Mouse (Mus musculus) monocyte, adult 2 months (primary cell): Measurements from ENCODE around the gene 4930579F01Rik.
"Not testable (repeated sequence)": the region's sequence is repeated elsewhere in the genome, so short reads cannot be mapped to it uniquely, and the experiment has no call there.

Experiments used
- DNase-seq, 2 experiments: peaks; one replicate each; pipeline ENCODE4 v3.0.0; 2022; ENCODE audit warnings: low spot score in 2 of 2, low read depth in 1 of 2

Gene 4930579F01Rik

GRCm38 (mm10) chr3:138144642-138145171, 48.9 kb downstream of the 4930579F01Rik start, which contains the start of gene Mttp:
Gene Mttp (minus strand): TSS chr3:138144968.
- peak; percentile 28 to 63 for DNase-seq

- DNase-seq = no peak
Measured at GRCm38 (mm10) chr3:138144060-138144641, 49.5 kb downstream of the 4930579F01Rik start.

- DNase-seq = peak; percentile 87 to 92
Measured at GRCm38 (mm10) chr3:138143315-138144059, 50.1 kb downstream of the 4930579F01Rik start, which contains the start of gene Trmt10a. Gene Trmt10a (plus strand): TSS chr3:138143448.

- no peak for DNase-seq
Measured at GRCm38 (mm10) chr3:138142733-138143314, 50.8 kb downstream of the 4930579F01Rik start.

GRCm38 (mm10) chr3:138142052-138142732, 51.4 kb downstream of the 4930579F01Rik start:
- DNase-seq = no peak

- DNase-seq = no peak
Measured at GRCm38 (mm10) chr3:138139663-138140062, 54.0 kb downstream of the 4930579F01Rik start.

GRCm38 (mm10) chr3:138138146-138138545, 55.5 kb downstream of the 4930579F01Rik start:
- not testable (repeated sequence) for DNase-seq

- no peak for DNase-seq
Measured at GRCm38 (mm10) chr3:138134528-138134927, 59.1 kb downstream of the 4930579F01Rik start.

- DNase-seq = no peak
Measured at GRCm38 (mm10) chr3:138133916-138134315, 59.7 kb downstream of the 4930579F01Rik start.

- DNase-seq = no peak
Measured at GRCm38 (mm10) chr3:138133463-138133862, 60.2 kb downstream of the 4930579F01Rik start.

- DNase-seq = no peak
Measured at GRCm38 (mm10) chr3:138131168-138131567, 62.5 kb downstream of the 4930579F01Rik start.

- no peak for DNase-seq
Measured at GRCm38 (mm10) chr3:138130692-138131091, 62.9 kb downstream of the 4930579F01Rik start.

GRCm38 (mm10) chr3:138129110-138129509, 64.5 kb downstream of the 4930579F01Rik start:
- no peak for DNase-seq

- DNase-seq = no peak
Measured at GRCm38 (mm10) chr3:138123842-138124241, 69.8 kb downstream of the 4930579F01Rik start.

- DNase-seq = no peak
Measured at GRCm38 (mm10) chr3:138121461-138121860, 72.2 kb downstream of the 4930579F01Rik start.

- no peak for DNase-seq
Measured at GRCm38 (mm10) chr3:138119444-138120105, 74.0 kb downstream of the 4930579F01Rik start.

- no peak for DNase-seq
Measured at GRCm38 (mm10) chr3:138118831-138119230, 74.8 kb downstream of the 4930579F01Rik start.

GRCm38 (mm10) chr3:138118392-138118791, 75.2 kb downstream of the 4930579F01Rik start:
- DNase-seq = no peak

- no peak for DNase-seq
Measured at GRCm38 (mm10) chr3:138116871-138117270, 76.8 kb downstream of the 4930579F01Rik start.

GRCm38 (mm10) chr3:138114106-138114505, 79.5 kb downstream of the 4930579F01Rik start:
- no peak for DNase-seq
